Mouse (Mus musculus) myocyte (in vitro differentiated cells): ENCODE data around the gene Sema3e.

Experiments used
- TCF12 ChIP-seq: IDR thresholded peaks from one replicate; pipeline ENCODE4 v1.6.1; 2011; ENCODE audit warnings: mild to moderate bottlenecking, control low read depth; ENCODE audit not compliant: poor library complexity, insufficient read depth, severe bottlenecking
- TCF3 ChIP-seq: IDR thresholded peaks from one replicate; pipeline ENCODE4 v1.6.1; 2011; ENCODE audit warnings: low read depth, control low read depth; ENCODE audit not compliant: insufficient read length
- USF1 ChIP-seq: IDR thresholded peaks from one replicate; pipeline ENCODE4 v1.6.1; 2011; ENCODE audit warnings: low read depth, mild to moderate bottlenecking, control low read depth, moderate library complexity

DNA sequence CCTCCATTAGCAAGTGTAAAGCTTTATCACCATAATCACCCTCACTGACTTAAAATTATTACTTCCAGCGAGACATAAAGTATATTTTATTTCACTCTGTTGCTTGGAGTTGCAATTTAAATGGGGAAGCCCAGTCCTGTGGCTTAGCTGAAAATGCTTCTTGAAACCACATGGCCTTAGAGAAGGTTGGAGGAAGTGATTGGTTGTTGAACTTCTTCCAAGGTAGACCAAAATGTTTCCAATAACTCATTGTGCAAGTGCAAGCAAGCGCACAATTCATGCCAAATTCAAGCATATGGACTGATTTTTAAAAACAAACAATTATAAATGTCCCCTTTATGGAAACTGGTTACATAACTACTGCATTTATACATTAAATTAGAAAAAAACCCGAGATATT, 206.0 kb downstream of the Sema3e start:
- TF ChIP-seq USF1 (no peak), TCF12 (no peak), TCF3 (no peak)
